Mouse (Mus musculus): ENCODE results near the gene Stk32c. TPM values are rescaled to one million over a fixed set of nuclear protein-coding genes. Genes with fewer than 3 reads are reported as not detected.

The Stk32c gene
- polyA plus RNA-seq, 1 experiment from 2014 or later, result 0.26 TPM

DNA sequence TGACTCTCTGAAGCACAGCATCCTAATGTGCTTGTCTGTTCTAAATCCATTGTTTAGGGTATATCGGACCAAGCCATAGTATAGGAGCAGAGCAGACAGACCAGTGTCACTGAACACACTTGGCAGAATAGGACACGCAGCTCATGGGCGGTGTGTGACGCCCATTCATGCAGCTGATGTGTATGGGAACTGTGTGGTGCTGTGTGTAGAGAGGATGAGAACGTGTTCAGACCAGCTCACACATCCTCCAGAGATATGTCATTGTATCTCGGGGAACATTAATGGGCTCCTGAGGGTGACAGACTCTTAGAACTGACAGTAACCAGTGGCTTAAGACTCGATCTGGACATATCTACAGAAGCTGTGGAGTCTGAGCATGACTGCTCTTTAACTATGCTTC lies 13.3 kb upstream of the Stk32c start:
- Histone ChIP-seq H3K4me1 (no peaks in the 10 kb centered on the region), H3K27me3 (no peaks in the 10 kb centered on the region), H3K36me3 (no peaks in the 10 kb centered on the region), H3K4me3 (no peak overlapping the region), H3K9ac (no peak overlapping the region), H3K27ac (no peak overlapping the region), H3K4me2 (replicated peaks) (no peak overlapping the region), H3K9me3 (no peaks in the 10 kb centered on the region)
- 84% methylated on average over 7 of the region's 7 CpGs for WGBS
- ATAC-seq (ENCODE audit: insufficient number of reproducible peaks, insufficient read depth, low FRiP score, low TSS enrichment), result no peak

DNA sequence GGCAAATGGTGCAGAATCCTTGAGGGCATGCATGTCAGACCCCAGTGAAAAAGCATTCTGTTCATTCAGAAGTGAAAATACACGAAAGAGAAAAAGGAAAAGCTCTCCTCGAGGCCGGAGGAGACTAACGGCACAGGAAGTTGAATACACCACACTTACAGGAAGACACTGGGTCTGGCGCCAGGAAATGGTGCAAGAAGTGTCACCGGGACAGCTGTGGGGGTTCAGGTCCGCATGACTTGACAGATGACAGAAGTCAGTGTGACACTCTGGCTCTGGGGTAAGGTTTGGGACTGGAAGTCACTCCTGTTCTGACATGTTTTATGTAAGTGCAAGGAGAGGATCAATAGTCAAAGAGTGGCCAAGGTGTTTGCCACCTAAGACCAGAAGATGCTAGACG lies 11.6 kb upstream of the Stk32c start:
- no peaks in the 10 kb centered on the region for H3K27me3 ChIP-seq
- no peaks in the 10 kb centered on the region for H3K36me3 ChIP-seq
- no peak overlapping the region for H3K9ac ChIP-seq
- H3K4me3 ChIP-seq, result no peak overlapping the region
- no peak overlapping the region for H3K4me2 ChIP-seq (replicated peaks)
- no peaks in the 10 kb centered on the region for H3K9me3 ChIP-seq
- H3K4me1 ChIP-seq, result no peaks in the 10 kb centered on the region
- H3K27ac ChIP-seq, result no peak overlapping the region
- no peak for ATAC-seq (ENCODE audit: insufficient number of reproducible peaks, insufficient read depth, low FRiP score, low TSS enrichment)
- WGBS, result 64% methylated on average over 8 of the region's 8 CpGs

DNA sequence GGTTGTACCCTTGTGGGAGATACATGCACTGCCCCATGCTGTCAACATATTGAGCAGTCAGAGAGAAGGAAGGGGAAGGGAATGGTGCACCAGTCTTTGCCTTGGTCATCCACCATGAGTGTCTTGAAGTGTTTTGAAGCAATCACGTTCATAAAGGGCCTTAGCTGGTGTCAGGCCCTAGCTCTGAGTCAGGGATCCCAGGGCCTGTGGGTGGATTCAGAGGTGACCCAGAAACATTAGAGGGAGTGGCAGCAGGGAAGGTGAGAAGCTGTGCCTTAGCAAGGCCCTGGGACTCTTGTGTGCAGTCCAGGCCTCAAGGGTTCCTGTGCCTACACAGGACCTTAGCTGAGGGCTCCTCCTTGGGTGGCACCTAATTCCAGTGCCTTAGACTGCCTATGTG lies 11.0 kb upstream of the Stk32c start:
- 75% methylated on average over 1 of the region's 1 CpGs for WGBS
- no peak overlapping the region for H3K4me3 ChIP-seq
- peaks cover under 1% of the 10 kb centered on the region; the same call in 1 of the 2 replicates for H3K4me1 ChIP-seq
- no peaks in the 10 kb centered on the region for H3K9me3 ChIP-seq
- no peak for ATAC-seq (ENCODE audit: insufficient number of reproducible peaks, insufficient read depth, low FRiP score, low TSS enrichment)
- no peaks in the 10 kb centered on the region for H3K27me3 ChIP-seq
- H3K4me2 ChIP-seq (replicated peaks), result no peak overlapping the region
- no peak overlapping the region for H3K27ac ChIP-seq
- no peaks in the 10 kb centered on the region for H3K36me3 ChIP-seq
- no peak overlapping the region for H3K9ac ChIP-seq

DNA sequence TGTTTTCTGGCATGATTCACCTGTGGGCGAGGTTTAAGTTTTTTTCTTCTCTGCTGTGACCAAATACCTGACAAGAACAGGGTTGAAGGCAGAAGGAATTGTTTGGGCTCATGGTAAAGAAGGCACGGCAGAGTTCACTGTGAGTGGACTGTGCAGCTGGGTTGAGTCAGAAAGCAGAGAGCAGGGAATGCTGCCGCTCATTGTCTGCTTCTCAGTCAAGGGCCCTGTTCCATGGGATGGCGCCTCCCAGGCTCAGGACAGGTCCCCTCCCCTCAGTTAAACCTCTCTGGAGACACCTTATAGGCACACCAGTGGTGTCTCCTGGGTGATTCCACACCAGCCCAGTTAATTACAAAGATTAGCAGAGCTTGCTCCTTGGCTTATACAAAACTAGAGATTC lies 9.2 kb upstream of the Stk32c start:
- Histone ChIP-seq H3K9me3 (no peaks in the 10 kb centered on the region), H3K27ac (no peak overlapping the region)

DNA sequence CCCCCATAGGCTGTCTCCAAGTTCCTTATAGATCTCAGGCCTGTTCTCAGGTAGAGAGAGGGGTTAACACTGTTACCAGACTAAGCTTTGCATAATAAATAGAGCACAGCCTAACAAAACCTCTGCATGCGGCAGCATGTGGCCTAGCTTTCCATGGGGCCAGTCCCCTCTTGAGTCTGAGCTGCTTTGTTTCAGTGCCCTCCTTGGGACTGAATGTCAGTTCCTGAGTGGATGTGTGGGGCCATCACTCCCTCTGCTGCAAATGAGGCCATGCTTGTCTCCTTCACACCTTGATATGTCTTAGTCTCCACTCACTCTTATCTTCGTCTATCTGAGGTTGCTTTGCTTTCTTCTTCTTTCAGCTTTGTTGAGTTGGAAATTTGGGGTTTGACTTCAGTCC lies 8.7 kb upstream of the Stk32c start:
- H3K4me1 ChIP-seq, result peaks cover 10% of the 10 kb centered on the region; the same call in 1 of the 2 replicates
- H3K36me3 ChIP-seq, result no peaks in the 10 kb centered on the region
- no peaks in the 10 kb centered on the region for H3K9me3 ChIP-seq
- ATAC-seq (ENCODE audit: insufficient number of reproducible peaks, insufficient read depth, low FRiP score, low TSS enrichment), result no peak
- WGBS, result 79% methylated on average over 2 of the region's 2 CpGs
- H3K4me3 ChIP-seq, result no peak overlapping the region
- no peak overlapping the region for H3K9ac ChIP-seq
- H3K27me3 ChIP-seq, result no peaks in the 10 kb centered on the region
- H3K4me2 ChIP-seq (replicated peaks), result no peak overlapping the region
- no peak overlapping the region for H3K27ac ChIP-seq

More for the DNA sequence above, 9.2 kb upstream of the Stk32c start:
- no peak for ATAC-seq (ENCODE audit: insufficient number of reproducible peaks, insufficient read depth, low FRiP score, low TSS enrichment)
- no peaks in the 10 kb centered on the region for H3K36me3 ChIP-seq
- 71% methylated on average over 4 of the region's 4 CpGs for WGBS
- H3K9ac ChIP-seq, result no peak overlapping the region
- peaks cover 10% of the 10 kb centered on the region; the same call in 1 of the 2 replicates for H3K4me1 ChIP-seq
- no peak overlapping the region for H3K4me2 ChIP-seq (replicated peaks)
- H3K4me3 ChIP-seq, result no peak overlapping the region
- H3K27me3 ChIP-seq, result no peaks in the 10 kb centered on the region

DNA sequence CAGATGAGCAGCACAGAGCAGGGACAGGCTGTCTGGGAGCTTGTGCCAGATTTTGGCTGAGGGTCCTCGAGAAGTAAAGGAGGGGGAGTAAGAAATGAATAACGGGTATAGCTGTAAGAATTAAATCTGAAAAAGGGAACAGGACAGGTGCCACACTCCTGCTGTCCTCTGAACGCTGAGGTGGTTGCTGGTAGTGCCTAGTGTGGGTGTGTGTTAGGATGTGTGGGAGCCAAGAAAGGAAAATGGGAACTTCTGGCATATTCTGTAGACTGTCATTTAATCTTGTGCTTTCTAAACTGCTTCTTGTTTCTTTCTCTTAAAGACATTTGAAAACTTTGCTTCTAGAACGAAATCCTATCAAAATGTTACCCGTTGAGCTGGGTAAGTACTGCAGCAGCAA lies 8.0 kb upstream of the Stk32c start:
- Histone ChIP-seq H3K36me3 (no peaks in the 10 kb centered on the region), H3K4me1 (peaks cover 10% of the 10 kb centered on the region; the same call in 1 of the 2 replicates), H3K9me3 (no peaks in the 10 kb centered on the region), H3K4me3 (no peak overlapping the region), H3K4me2 (replicated peaks) (no peak overlapping the region), H3K9ac (no peak overlapping the region), H3K27ac (no peak overlapping the region), H3K27me3 (no peaks in the 10 kb centered on the region)
- WGBS, result 85% methylated on average over 5 of the region's 5 CpGs
- ATAC-seq (ENCODE audit: insufficient number of reproducible peaks, insufficient read depth, low FRiP score, low TSS enrichment), result no peak

DNA sequence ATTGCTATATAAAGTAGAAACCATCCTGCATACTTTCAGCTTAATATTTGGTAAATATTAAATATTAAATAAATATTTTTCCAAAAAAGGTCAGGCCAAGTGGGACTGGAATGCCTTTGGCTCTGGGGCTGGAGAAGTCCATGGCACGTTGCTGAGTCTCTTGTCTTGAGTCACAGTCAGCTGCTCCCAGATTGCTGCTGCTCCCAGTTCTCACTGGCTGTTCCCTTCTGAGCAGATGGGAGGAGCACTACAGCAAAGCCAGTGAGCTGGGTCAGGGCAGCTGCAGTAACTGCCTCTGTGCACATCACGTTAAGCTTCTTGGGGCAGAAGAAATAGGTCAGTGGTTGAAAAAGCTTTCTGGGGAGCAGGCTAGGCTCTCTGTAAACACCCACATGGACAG lies 7.2 kb upstream of the Stk32c start:
- no peak overlapping the region for H3K27ac ChIP-seq
- 32% methylated on average over 2 of the region's 2 CpGs for WGBS

DNA sequence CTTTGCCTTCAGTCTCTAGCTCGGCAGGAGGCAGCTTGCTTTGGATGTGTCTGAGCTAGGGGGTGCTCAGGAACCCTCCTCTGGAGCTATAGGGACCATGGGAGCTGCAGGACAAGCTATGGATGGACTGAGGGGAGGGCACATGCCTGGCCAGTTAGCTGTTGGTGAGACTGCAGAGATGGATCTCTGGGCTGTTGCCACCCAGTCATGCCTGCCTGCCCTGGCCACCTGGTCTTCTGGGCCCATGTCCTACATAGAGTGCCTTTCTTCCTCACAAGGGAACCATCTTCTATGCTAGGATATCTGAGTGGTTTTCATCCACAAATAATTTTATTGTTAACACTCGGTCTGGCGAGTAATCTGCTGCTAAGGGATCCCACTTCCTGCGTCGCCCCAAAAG lies 6.4 kb upstream of the Stk32c start:
- H3K36me3 ChIP-seq, result no peaks in the 10 kb centered on the region
- H3K27me3 ChIP-seq, result no peaks in the 10 kb centered on the region
- no peaks in the 10 kb centered on the region for H3K9me3 ChIP-seq
- 71% methylated on average over 5 of the region's 5 CpGs for WGBS
- no peak overlapping the region for H3K27ac ChIP-seq
- H3K4me3 ChIP-seq, result no peak overlapping the region
- H3K4me2 ChIP-seq (replicated peaks), result no peak overlapping the region
- no peak for ATAC-seq (ENCODE audit: insufficient number of reproducible peaks, insufficient read depth, low FRiP score, low TSS enrichment)
- no peak overlapping the region for H3K9ac ChIP-seq
- peaks cover 10% of the 10 kb centered on the region; the same call in 1 of the 2 replicates for H3K4me1 ChIP-seq

More for the DNA sequence above, 7.2 kb upstream of the Stk32c start:
- no peak for ATAC-seq (ENCODE audit: insufficient number of reproducible peaks, insufficient read depth, low FRiP score, low TSS enrichment)
- H3K9me3 ChIP-seq, result no peaks in the 10 kb centered on the region
- no peak overlapping the region for H3K4me3 ChIP-seq
- H3K36me3 ChIP-seq, result no peaks in the 10 kb centered on the region
- no peak overlapping the region for H3K9ac ChIP-seq
- H3K4me2 ChIP-seq (replicated peaks), result no peak overlapping the region
- no peaks in the 10 kb centered on the region for H3K27me3 ChIP-seq
- peaks cover 10% of the 10 kb centered on the region; the same call in 1 of the 2 replicates for H3K4me1 ChIP-seq

DNA sequence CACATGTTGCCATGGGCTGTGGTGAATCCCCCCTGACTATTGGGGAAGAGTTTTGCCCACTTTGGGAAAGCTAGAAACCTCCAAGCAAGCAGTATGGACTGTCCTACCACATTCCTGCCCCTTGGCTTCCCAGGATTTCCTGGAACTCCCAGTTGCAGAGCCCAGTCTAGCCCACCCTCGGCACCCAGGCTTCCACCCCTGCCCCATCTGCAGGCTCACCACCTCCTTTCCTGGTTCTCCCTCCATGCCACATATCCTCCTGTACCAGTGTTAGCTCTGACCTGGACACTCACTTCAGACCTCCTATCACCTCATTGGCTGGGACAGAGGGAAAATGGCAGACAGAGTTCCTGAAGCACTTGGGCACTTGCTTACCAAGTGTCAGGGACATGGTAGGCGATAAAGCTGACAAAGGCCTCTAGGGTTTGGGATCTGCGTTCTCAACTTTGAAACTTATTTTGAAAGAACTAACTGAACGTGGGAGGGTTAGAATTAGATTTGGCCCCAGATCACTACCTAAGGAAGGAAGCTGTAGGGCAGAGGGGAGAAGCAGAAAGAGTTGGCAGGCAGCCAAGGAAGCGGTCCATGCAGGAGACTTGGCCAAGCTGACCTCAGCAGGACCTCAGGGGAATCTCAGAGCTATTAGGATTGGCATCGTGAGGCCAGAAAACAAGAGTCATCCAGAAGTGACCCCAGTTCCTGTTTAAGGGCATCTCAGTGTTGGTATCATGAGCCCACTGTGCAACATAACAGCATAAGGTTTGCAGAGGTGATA lies 5.7 kb upstream of the Stk32c start:
- Histone ChIP-seq H3K9ac (no peak overlapping the region), H3K4me2 (replicated peaks) (no peak overlapping the region), H3K27me3 (no peaks in the 10 kb centered on the region), H3K4me3 (no peak overlapping the region), H3K9me3 (no peaks in the 10 kb centered on the region), H3K4me1 (peaks cover 13% of the 10 kb centered on the region; the same call in 1 of the 2 replicates), H3K36me3 (no peaks in the 10 kb centered on the region), H3K27ac (no peak overlapping the region)
- WGBS, result 59% methylated on average over 6 of the region's 6 CpGs
- no peak for ATAC-seq (ENCODE audit: insufficient number of reproducible peaks, insufficient read depth, low FRiP score, low TSS enrichment)

DNA sequence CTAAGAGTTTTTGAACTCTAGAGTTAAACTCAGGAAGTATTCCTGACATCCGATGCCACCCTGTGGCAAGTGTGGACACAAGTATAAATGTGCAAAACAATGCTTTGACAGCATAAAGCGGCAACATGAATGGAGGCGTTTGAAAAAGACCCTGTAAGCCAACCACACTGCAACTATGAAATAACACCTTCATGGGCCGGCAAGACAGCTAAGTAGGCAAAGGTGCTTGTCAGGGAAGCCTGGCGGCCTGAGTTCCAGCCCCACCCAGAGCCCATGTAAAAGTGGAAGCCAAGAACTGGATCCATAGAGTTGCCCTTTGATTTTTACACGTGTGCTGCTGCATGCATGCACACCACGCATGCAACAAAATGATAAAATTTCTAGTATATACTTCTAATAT lies 3.9 kb upstream of the Stk32c start:
- no peak overlapping the region for H3K9ac ChIP-seq
- H3K9me3 ChIP-seq, result no peaks in the 10 kb centered on the region
- no peaks in the 10 kb centered on the region for H3K36me3 ChIP-seq
- no peaks in the 10 kb centered on the region for H3K27me3 ChIP-seq
- WGBS, result 81% methylated on average over 7 of the region's 7 CpGs
- no peak overlapping the region for H3K4me2 ChIP-seq (replicated peaks)
- no peak for ATAC-seq (ENCODE audit: insufficient number of reproducible peaks, insufficient read depth, low FRiP score, low TSS enrichment)
- H3K27ac ChIP-seq, result no peak overlapping the region
- H3K4me1 ChIP-seq, result peaks cover 22% of the 10 kb centered on the region; the same call in 1 of the 2 replicates
- no peak overlapping the region for H3K4me3 ChIP-seq

DNA sequence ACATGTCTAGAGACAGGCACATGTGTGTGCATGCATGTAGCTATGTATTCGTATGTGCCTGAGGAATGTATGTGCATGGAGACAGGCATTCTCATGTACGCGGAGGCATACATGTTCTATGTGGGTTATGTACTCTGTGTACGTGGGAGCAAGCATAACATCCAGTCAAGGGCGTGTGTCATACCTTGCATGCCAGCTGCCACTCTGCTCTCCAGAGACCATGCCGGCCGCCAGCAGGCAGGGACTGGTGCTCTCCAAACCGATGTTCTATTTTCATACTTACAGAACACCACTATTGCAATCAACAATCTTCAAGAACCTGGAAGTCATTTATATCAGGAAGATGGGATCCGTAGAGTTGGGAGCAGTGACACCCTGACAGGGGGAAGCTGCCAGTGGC lies 3.4 kb upstream of the Stk32c start:
- Histone ChIP-seq H3K9ac (no peak overlapping the region), H3K27ac (no peak overlapping the region), H3K4me1 (peaks cover 22% of the 10 kb centered on the region; the same call in 1 of the 2 replicates), H3K36me3 (no peaks in the 10 kb centered on the region), H3K27me3 (no peaks in the 10 kb centered on the region), H3K9me3 (no peaks in the 10 kb centered on the region), H3K4me3 (no peak overlapping the region), H3K4me2 (replicated peaks) (no peak overlapping the region)
- WGBS, result 88% methylated on average over 9 of the region's 9 CpGs
- no peak for ATAC-seq (ENCODE audit: insufficient number of reproducible peaks, insufficient read depth, low FRiP score, low TSS enrichment)

DNA sequence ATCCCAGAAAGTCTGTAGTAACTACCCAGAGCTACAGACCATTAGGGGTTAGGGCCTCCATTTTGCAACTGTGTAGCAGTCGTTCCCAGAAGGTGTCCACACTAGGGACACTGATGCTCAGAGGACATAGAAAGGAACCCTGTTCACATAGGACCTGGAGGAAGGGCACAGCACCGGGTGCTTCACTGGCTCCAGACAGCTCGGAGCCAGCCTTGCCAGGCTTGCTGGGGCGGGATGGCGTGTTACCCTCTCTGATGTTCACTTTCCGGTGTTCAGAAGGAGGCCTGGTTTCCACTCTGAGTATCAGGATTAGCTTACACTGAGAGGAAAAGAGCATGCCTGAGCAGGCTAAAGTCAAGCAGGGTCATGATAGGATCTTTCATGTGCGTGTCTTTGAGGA lies 2.8 kb upstream of the Stk32c start:
- Histone ChIP-seq H3K9me3 (no peaks in the 10 kb centered on the region), H3K36me3 (no peaks in the 10 kb centered on the region), H3K4me1 (peaks cover 22% of the 10 kb centered on the region; the same call in 1 of the 2 replicates), H3K27ac (no peak overlapping the region), H3K4me2 (replicated peaks) (no peak overlapping the region), H3K9ac (no peak overlapping the region), H3K27me3 (no peaks in the 10 kb centered on the region), H3K4me3 (no peak overlapping the region)
- ATAC-seq (ENCODE audit: insufficient number of reproducible peaks, insufficient read depth, low FRiP score, low TSS enrichment), result no peak
- WGBS, result 79% methylated on average over 7 of the region's 7 CpGs

All from embryonic facial prominence, embryonic 12.5 days (tissue).